Mouse (Mus musculus): ENCODE results near the gene Sae1. TPM values are rescaled to one million over a fixed set of nuclear protein-coding genes. Genes with fewer than 3 reads are reported as not detected.

The Sae1 gene
- total and polyA plus RNA-seq, 3 experiments: 182 to 287 TPM; not detected in 1

- no peaks in the 10 kb centered on the region for H3K9me3 ChIP-seq (replicated peaks; ENCODE audit: insufficient read depth, low read length)
- DNase-seq (ENCODE audit: low read depth, low spot score): no peak
- peaks cover 4 to 11% of the 10 kb centered on the region in 2 experiments; a peak in 3 of 4 replicates for H3K4me1 ChIP-seq (ENCODE audit: control insufficient read depth in 1 of 2, insufficient read depth in 2 of 2, low read length in 2 of 2)
- H3K4me3 ChIP-seq (ENCODE audit: control insufficient read depth in 1 of 2, insufficient read depth in 1 of 2, low read depth in 2 of 2, low read length in 2 of 2): no peak overlapping the region
- no peak for TF ChIP-seq MEF2A (IDR thresholded peaks at IDR 0.05; ENCODE audit: extremely low read depth, insufficient replicate concordance, low read depth, low read length, poor library complexity, severe bottlenecking)
- TF ChIP-seq POLR2A (IDR thresholded peaks at IDR 0.05; ENCODE audit: control insufficient read depth in 1 of 2, insufficient read depth in 1 of 2, low read depth in 1 of 2, low read length in 2 of 2, poor library complexity in 1 of 2): no peak
- TF ChIP-seq POLR2AphosphoS2 (IDR thresholded peaks at IDR 0.05; ENCODE audit: low read length): no peak
- TF ChIP-seq JUND (IDR thresholded peaks at IDR 0.05; ENCODE audit: low read depth, low read length): no peak
- H3K9ac ChIP-seq (ENCODE audit: control insufficient read depth, low read depth, low read length, poor library complexity, severe bottlenecking): no peak overlapping the region
- H3K79me2 ChIP-seq (ENCODE audit: control insufficient read depth, insufficient read depth, low read length, poor library complexity): peaks cover 5% of the 10 kb centered on the region; the same call in 1 of the 2 replicates
- H3K27ac ChIP-seq (ENCODE audit: control insufficient read depth, low read depth, low read length): no peak overlapping the region
- H3K36me3 ChIP-seq (ENCODE audit: control insufficient read depth in 1 of 2, insufficient read depth in 2 of 2, low read length in 2 of 2): peaks cover 0 to 3% of the 10 kb centered on the region in 2 experiments; a peak in 2 of 4 replicates
- H3K27me3 ChIP-seq (ENCODE audit: control insufficient read depth in 1 of 2, insufficient read depth in 2 of 2, low read length in 2 of 2): no peaks in the 10 kb centered on the region
Observed at GRCm38 (mm10) chr7:16317094-16317493, 70.5 kb downstream of the Sae1 start.

- no peak for DNase-seq (ENCODE audit: low read depth, low spot score)
- Histone ChIP-seq H3K36me3 (ENCODE audit: control insufficient read depth in 1 of 2, insufficient read depth in 2 of 2, low read length in 2 of 2) (peaks cover 0 to 3% of the 10 kb centered on the region in 2 experiments; a peak in 2 of 4 replicates), H3K79me2 (ENCODE audit: control insufficient read depth, insufficient read depth, low read length, poor library complexity) (peaks cover 14% of the 10 kb centered on the region), H3K27me3 (ENCODE audit: control insufficient read depth in 1 of 2, insufficient read depth in 2 of 2, low read length in 2 of 2) (no peaks in the 10 kb centered on the region), H3K27ac (ENCODE audit: control insufficient read depth, low read depth, low read length) (no peak overlapping the region), H3K4me1 (ENCODE audit: control insufficient read depth in 1 of 2, insufficient read depth in 2 of 2, low read length in 2 of 2) (peaks cover 4 to 11% of the 10 kb centered on the region in 2 experiments; a peak in 3 of 4 replicates), H3K4me3 (ENCODE audit: control insufficient read depth in 1 of 2, insufficient read depth in 1 of 2, low read depth in 2 of 2, low read length in 2 of 2) (no peak overlapping the region), H3K9ac (ENCODE audit: control insufficient read depth, low read depth, low read length, poor library complexity, severe bottlenecking) (no peak overlapping the region), H3K9me3 (replicated peaks; ENCODE audit: insufficient read depth, low read length) (no peaks in the 10 kb centered on the region)
- TF ChIP-seq MAZ (IDR thresholded peaks at IDR 0.05; ENCODE audit: low read depth, low read length) (no peak), POLR2A (IDR thresholded peaks at IDR 0.05; ENCODE audit: control insufficient read depth in 1 of 2, insufficient read depth in 1 of 2, low read depth in 1 of 2, low read length in 2 of 2, poor library complexity in 1 of 2) (no peak), E2F4 (IDR thresholded peaks at IDR 0.05; ENCODE audit: borderline replicate concordance, low read depth, low read length) (no peak), SIN3A (IDR thresholded peaks at IDR 0.05; ENCODE audit: low read length) (no peak), USF1 (IDR thresholded peaks at IDR 0.05; ENCODE audit: low read depth, low read length) (no peak), MAX (IDR thresholded peaks at IDR 0.05; ENCODE audit: low read length) (no peak), TAL1 (IDR thresholded peaks at IDR 0.05; ENCODE audit: low read length) (no peak), HCFC1 (IDR thresholded peaks at IDR 0.05; ENCODE audit: low read depth, low read length) (no peak), NRF1 (IDR thresholded peaks at IDR 0.05; ENCODE audit: insufficient read depth, low read depth, low read length, poor library complexity, severe bottlenecking) (no peak), JUND (IDR thresholded peaks at IDR 0.05; ENCODE audit: low read depth, low read length) (no peak), MYB (IDR thresholded peaks at IDR 0.05; ENCODE audit: low read depth, low read length) (no peak), ZNF384 (IDR thresholded peaks at IDR 0.05; ENCODE audit: low read depth, low read length) (no peak), ZMIZ1 (IDR thresholded peaks at IDR 0.05; ENCODE audit: low read depth, low read length) (no peak), GATA1 (IDR thresholded peaks at IDR 0.05; ENCODE audit: low read depth, low read length) (no peak), MAFK (IDR thresholded peaks at IDR 0.05; ENCODE audit: borderline replicate concordance, low read depth, low read length) (no peak), ZC3H11A (IDR thresholded peaks at IDR 0.05; ENCODE audit: low read depth, low read length) (no peak), GABPA (IDR thresholded peaks at IDR 0.05; ENCODE audit: low read depth, low read length) (no peak), CHD1 (IDR thresholded peaks at IDR 0.05; ENCODE audit: low read depth, low read length) (no peak), RAD21 (IDR thresholded peaks at IDR 0.05; ENCODE audit: low read depth, low read length) (no peak), USF2 (IDR thresholded peaks at IDR 0.05; ENCODE audit: borderline replicate concordance in 1 of 2, insufficient read depth in 1 of 2, low read depth in 1 of 2, low read length in 2 of 2) (no peak)
Observed at GRCm38 (mm10) chr7:16315222-16315759, 72.3 kb downstream of the Sae1 start.
